Mouse (Mus musculus) hindbrain, postnatal 0 days (tissue): Measurements from ENCODE around the gene Gpt2. TPM values are rescaled to one million over a fixed set of nuclear protein-coding genes. Genes with fewer than 3 reads are reported as not detected.

ENCODE experiments used
- ATAC-seq: fragments of 200-750 bp; cut with Nextera tagmentation; 2 replicates; pipeline ENCODE4 v1.8.0; 2017; ENCODE audit warnings: mild to moderate bottlenecking, moderate TSS enrichment, moderate library complexity
- DNase-seq: peaks from one replicate; pipeline ENCODE4 v3.0.0-alpha.2; 2015; ENCODE audit warnings: low spot score
- H3K27ac ChIP-seq: fragments of 300-500 bp; sonication (generic); 2 replicates; pipeline ENCODE4 v1.5.1; 2014; ENCODE audit warnings: mild to moderate bottlenecking
- H3K27me3 ChIP-seq: fragments of 300-500 bp; sonication (generic); 2 replicates; pipeline ENCODE4 v1.6.1; 2014; ENCODE audit warnings: low read length, mixed read lengths; ENCODE audit not compliant: insufficient read depth
- H3K36me3 ChIP-seq: fragments of 300-500 bp; sonication (generic); 2 replicates; pipeline ENCODE4 v1.6.1; 2014; ENCODE audit warnings: low read length, mixed read lengths; ENCODE audit not compliant: insufficient read depth
- H3K4me1 ChIP-seq: fragments of 300-500 bp; sonication (generic); 2 replicates; pipeline ENCODE4 v1.6.1; 2014; ENCODE audit warnings: antibody characterized with exemption, low read length, mixed read lengths; ENCODE audit not compliant: insufficient read depth
- H3K4me2 ChIP-seq: fragments of 300-500 bp; sonication (generic); 2 replicates; pipeline ENCODE4 v1.6.1; 2014; ENCODE audit warnings: low read depth, mild to moderate bottlenecking, low read length, moderate library complexity, mixed read lengths
- H3K4me3 ChIP-seq: fragments of 300-500 bp; sonication (generic); 2 replicates; pipeline ENCODE4 v1.5.1; 2014; ENCODE audit warnings: low read length
- H3K9ac ChIP-seq: fragments of 300-500 bp; sonication (generic); replicated peaks from 2 replicates; pipeline ENCODE4 v1.6.1; 2014; ENCODE audit warnings: mild to moderate bottlenecking, low read length, moderate library complexity, mixed read lengths
- H3K9me3 ChIP-seq: fragments of 300-500 bp; sonication (generic); 2 replicates; pipeline ENCODE4 v1.6.1; 2016; ENCODE audit warnings: low read length, mixed read lengths
- CTCF ChIP-seq: IDR thresholded peaks from 2 replicates; pipeline ENCODE4 v1.5.1; 2016; ENCODE audit warnings: antibody characterized with exemption, control low read depth, low read depth
- WGBS: fragments of 180-500 bp; shearing (Covaris S2); extraction: QIAGEN DNeasy Blood & Tissue Kit; methylation state at CpG from one replicate; pipeline ENCODE4 v1.1.7; 2014; 5-methylcytosine and 5-hydroxymethylcytosine counted together
- polyA plus RNA-seq: library from polyadenylated mRNA; unstranded; fragments of >200 nt; fragmentation: Nextera tagmentation; extraction: Ambion mirVana; gene quantifications from 2 replicates; pipeline ENCODE4 v1.2.1, GENCODE M21; 2015
- total RNA-seq: library from RNA; depleted of rRNA; stranded (reverse); fragments of >200 nt; gene quantifications from 2 replicates; pipeline ENCODE4 v1.2.3, GENCODE M21; 2014

Gpt2 gene
- total and polyA plus RNA-seq, 2 experiments from 2014 or later, result 43.2 to 99.4 TPM

DNA sequence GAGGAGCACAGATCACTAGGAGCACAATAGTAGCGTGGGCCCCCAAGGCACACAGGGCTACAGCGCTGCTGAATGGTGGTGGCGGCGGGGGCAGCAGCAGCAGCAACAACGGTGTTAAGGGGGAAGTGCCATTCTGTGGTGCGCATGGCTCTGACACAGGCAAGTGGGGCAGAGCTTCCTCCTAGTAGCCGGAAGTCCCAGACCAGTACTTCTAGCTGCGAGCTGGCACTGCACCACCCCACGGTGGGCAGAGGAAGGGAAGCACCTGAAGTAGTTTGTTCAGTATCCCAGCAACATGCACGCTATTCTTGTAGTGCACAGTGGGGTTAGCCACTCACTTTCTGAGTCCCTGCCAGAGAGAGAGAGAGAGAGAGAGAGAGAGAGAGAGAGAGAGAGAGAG, 10.5 kb upstream of the Gpt2 start:
- ATAC-seq, result peak; percentile 79
- 20% methylated on average over 10 of the region's 10 CpGs for WGBS
- TF ChIP-seq CTCF, result peak; percentile 36
- Histone ChIP-seq H3K9me3 (no peaks in the 10 kb centered on the region), H3K27ac (no peak overlapping the region), H3K4me2 (peak overlapping the region; percentile 41), H3K4me1 (no peaks in the 10 kb centered on the region), H3K27me3 (no peaks in the 10 kb centered on the region), H3K9ac (0 out of 2 replicates have a peak overlapping the region, but pooled peaks have one; percentile 28), H3K4me3 (no peak overlapping the region), H3K36me3 (no peaks in the 10 kb centered on the region)
- DNase-seq, result peak; percentile 44

DNA sequence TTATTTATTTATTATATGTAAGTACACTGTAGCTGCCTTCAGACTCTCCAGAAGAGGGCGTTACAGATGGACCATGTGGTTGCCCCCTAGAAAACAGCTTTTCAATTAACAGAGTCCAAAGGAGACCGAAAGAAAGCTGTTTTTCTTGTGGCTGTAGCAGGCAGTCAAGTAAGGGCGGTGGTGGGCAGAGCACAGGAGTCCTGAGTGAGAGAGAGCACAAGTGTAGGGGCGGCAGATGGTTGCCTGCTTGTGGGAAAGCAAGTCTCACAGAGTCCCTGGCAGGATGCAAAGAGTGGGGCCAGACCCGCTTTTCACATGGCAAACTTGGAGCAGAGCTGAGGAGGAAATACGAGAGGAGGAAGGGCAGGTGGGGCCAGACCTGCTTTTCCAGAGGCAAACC, 9.9 kb upstream of the Gpt2 start:
- Histone ChIP-seq H3K27me3 (no peaks in the 10 kb centered on the region), H3K9ac (no peak overlapping the region), H3K4me2 (no peak overlapping the region; the same call in 1 of the 2 replicates), H3K27ac (no peak overlapping the region), H3K4me3 (no peak overlapping the region), H3K4me1 (no peaks in the 10 kb centered on the region), H3K9me3 (no peaks in the 10 kb centered on the region), H3K36me3 (no peaks in the 10 kb centered on the region)
- no peak for TF ChIP-seq CTCF
- ATAC-seq (no peak), DNase-seq (no peak)
- WGBS, result 58% methylated on average over 6 of the region's 6 CpGs

DNA sequence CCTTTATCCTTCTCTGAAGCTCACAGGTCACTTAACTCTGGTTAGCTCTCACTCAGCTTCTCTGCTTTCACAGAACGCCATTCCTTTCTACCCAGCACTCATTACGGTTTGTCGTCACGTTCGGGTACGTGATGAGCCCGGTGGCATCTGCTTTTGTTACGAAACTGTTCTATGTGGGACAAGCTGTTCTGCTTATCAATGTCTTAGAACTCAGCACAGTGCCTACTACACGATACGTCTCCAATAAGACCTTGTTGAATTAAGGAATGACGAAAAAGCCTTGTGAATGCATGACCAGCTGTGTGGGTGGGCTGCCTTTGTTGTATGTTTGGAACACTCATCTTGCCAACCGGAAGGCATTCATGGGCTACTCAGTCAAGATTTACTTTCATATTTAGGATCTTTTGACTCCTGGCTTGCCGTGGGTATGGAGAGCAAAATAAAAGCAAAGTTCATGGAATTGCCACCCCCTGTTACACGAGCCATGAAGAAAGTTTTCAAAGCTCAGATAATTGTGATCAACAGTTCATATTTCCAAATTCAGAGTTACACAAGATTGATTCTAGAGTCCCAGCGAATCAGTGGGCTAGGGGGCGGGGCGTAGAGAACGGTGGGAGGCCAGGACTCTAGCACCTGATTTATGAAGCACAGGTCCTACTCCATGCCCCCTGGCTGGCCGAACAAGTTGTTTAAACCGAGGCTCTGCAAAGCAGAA, 4.3 kb upstream of the Gpt2 start:
- WGBS, result 62% methylated on average over 20 of the region's 20 CpGs
- H3K27ac ChIP-seq, result no peak overlapping the region
- no peak for TF ChIP-seq CTCF
- H3K36me3 ChIP-seq, result no peaks in the 10 kb centered on the region
- no peak overlapping the region for H3K4me3 ChIP-seq
- H3K27me3 ChIP-seq, result no peaks in the 10 kb centered on the region
- H3K4me1 ChIP-seq, result no peaks in the 10 kb centered on the region
- no peak overlapping the region for H3K4me2 ChIP-seq
- ATAC-seq (no peak), DNase-seq (no peak)
- H3K9me3 ChIP-seq, result no peaks in the 10 kb centered on the region
- no peak overlapping the region for H3K9ac ChIP-seq

DNA sequence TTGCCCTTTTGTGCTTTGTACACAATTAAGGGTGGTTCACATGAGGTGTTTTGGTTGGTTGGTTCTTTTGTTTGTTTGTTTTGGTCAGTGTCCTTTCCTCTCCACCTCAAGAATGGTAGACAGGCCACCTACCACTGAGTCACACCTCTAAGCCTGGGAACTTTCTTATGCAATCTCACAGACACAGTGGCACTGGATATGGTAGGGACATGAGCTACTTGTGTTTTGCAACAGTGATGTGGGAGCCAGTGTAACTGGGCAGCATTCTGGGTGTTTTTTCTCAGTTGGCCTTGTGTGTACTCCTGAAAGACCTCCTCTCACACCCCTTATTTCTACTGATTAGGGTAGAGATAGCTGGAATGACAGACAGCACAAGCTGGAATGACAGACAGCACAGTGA, 3.7 kb upstream of the Gpt2 start:
- Histone ChIP-seq H3K27ac (no peak overlapping the region), H3K9me3 (no peaks in the 10 kb centered on the region), H3K27me3 (no peaks in the 10 kb centered on the region), H3K4me3 (no peak overlapping the region), H3K4me2 (no peak overlapping the region), H3K4me1 (peaks cover 1% of the 10 kb centered on the region; the same call in 1 of the 2 replicates), H3K36me3 (no peaks in the 10 kb centered on the region), H3K9ac (no peak overlapping the region)
- no peak for TF ChIP-seq CTCF
- DNase-seq (no peak), ATAC-seq (no peak)

GRCm38 (mm10) chr8:85489546-85489945, 2.8 kb upstream of the Gpt2 start:
- no peak overlapping the region for H3K4me2 ChIP-seq
- H3K27me3 ChIP-seq, result no peaks in the 10 kb centered on the region
- H3K4me1 ChIP-seq, result peaks cover 6% of the 10 kb centered on the region; the same call in 1 of the 2 replicates
- no peak overlapping the region for H3K4me3 ChIP-seq
- no peak overlapping the region for H3K9ac ChIP-seq
- H3K27ac ChIP-seq, result no peak overlapping the region
- no peaks in the 10 kb centered on the region for H3K36me3 ChIP-seq
- WGBS, result 97% methylated on average over 8 of the region's 8 CpGs
- DNase-seq (no peak), ATAC-seq (no peak)
- no peak for TF ChIP-seq CTCF
- no peaks in the 10 kb centered on the region for H3K9me3 ChIP-seq

DNA sequence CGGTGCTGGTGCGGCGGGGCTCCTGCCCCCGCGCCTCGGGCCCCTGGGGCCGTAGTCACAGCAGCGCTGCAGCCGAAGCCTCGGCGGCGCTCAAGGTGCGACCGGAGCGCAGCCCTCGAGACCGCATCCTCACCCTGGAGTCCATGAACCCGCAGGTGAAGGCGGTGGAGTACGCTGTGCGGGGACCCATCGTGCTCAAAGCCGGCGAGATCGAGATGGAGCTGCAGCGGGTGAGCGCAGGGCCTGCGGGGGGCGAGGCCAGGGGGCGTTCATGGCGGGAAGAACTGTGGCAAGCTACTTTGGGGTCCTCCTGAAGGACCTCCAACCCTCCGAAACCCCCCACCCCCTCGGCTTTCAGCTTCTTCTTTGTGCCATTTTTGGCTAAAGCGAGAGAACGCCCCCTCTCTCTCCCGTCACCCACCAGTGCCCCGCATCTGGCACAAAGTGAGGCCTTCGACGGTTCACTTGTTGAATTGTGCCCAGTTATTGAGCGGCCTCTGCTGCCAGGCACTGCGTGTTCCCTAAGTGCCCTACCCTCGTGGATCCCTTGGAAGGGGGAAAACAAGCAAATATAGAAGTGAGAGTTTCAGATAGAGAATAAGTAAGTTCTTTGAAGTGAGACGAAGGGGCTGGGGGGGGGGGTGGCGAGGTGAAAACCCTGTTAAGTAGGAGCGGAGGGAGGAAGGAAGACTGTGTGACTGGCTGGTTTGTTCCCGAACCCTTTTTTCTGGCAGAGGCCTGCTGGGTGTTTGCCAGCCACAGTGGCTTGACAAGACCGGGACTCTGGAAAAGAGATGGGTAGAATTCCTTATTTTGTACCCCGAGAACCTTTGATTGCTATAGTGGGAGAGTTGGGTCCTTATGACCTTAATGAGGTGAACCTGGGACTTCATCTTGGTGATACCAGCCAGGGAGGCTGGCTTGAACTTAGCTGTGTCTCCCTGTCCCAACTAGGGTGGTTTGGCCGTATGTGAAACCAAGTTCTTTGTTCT, 860 bp downstream of the Gpt2 start:
- Histone ChIP-seq H3K36me3 (peaks cover 4% of the 10 kb centered on the region; the same call in 1 of the 2 replicates), H3K27ac (peak overlapping the region; percentile 91), H3K9me3 (no peaks in the 10 kb centered on the region), H3K27me3 (no peaks in the 10 kb centered on the region), H3K9ac (peak overlapping the region; percentile 85), H3K4me3 (peak overlapping the region; percentile 90), H3K4me2 (peak overlapping the region; percentile 91), H3K4me1 (peaks cover 6% of the 10 kb centered on the region; the same call in 1 of the 2 replicates)
- no peak; the same call in 1 of the 2 replicates for TF ChIP-seq CTCF
- 6% methylated on average over 43 of the region's 49 CpGs for WGBS
- DNase-seq (peak; percentile 75), ATAC-seq (peak; percentile 59)
